Mouse (Mus musculus): ENCODE results near the gene Ino80e.

GRCm38 (mm10) chr7:126847421-126848398 is 14.5 kb downstream of the Ino80e start:
- TF ChIP-seq CTCF (IDR thresholded peaks at IDR 0.05; ENCODE audit: control insufficient read depth, insufficient read depth, insufficient replicate concordance, low read depth, low read length) (no peak), POLR2A (IDR thresholded peaks at IDR 0.05; ENCODE audit: control insufficient read depth, low read depth, low read length) (no peak)
